Mouse (Mus musculus): Measurements from ENCODE around the gene Krt72. TPM values are rescaled to one million over a fixed set of nuclear protein-coding genes. Genes with fewer than 3 reads are reported as not detected.

Gene Krt72
- not detected in 2 replicates for total RNA-seq (2023)

GRCm38 (mm10) chr15:101786360-101786759 is at the start of gene Krt72:
Gene Krt72 (minus strand): TSS chr15:101786460.

GRCm38 (mm10) chr15:101817875-101818274 is 31.6 kb upstream of the Krt72 start, which contains the start of gene Krt2:
Gene Krt2 (minus strand): TSS chr15:101818169.

GRCm38 (mm10) chr15:101802296-101802835 is 16.1 kb upstream of the Krt72 start, which contains the start of gene Krt73:
Gene Krt73 (minus strand): TSS chr15:101802346.

GRCm38 (mm10) chr15:101742711-101743110 is 43.5 kb downstream of the Krt72 start, which contains the start of gene Krt71:
Gene Krt71 (minus strand): TSS chr15:101743109.

Other genes with a start within 250 kb of the Krt72 start
- 0.28 TPM in 1 of 2 replicates, not detected in the other for gene Krt82, start 235.8 kb downstream of the Krt72 start, total RNA-seq (2023)
- 0.25 and 0.28 TPM in 2 replicates for gene Krt90, start 223.5 kb downstream of the Krt72 start, total RNA-seq (2023)
- gene Krt75, start 212.6 kb downstream of the Krt72 start, total RNA-seq (2023) = 0.98 and 1.1 TPM in 2 replicates
- not detected in 2 replicates for gene Gm5414, start 158.3 kb downstream of the Krt72 start, total RNA-seq (2023)
- not detected in 2 replicates for gene Gm5478, start 139.1 kb downstream of the Krt72 start, total RNA-seq (2023)
- gene Krt6b, start 106.2 kb downstream of the Krt72 start, total RNA-seq (2023) = not detected in 2 replicates
- not detected in 2 replicates for gene Krt6a, start 92.2 kb downstream of the Krt72 start, total RNA-seq (2023)
- gene Krt5, start 73.6 kb downstream of the Krt72 start, total RNA-seq (2023) = not detected in 2 replicates
- not detected in 2 replicates for gene Krt71, start 43.4 kb downstream of the Krt72 start, total RNA-seq (2023)
- gene Krt73, start 15.9 kb upstream of the Krt72 start, total RNA-seq (2023) = not detected in 2 replicates
- not detected in 2 replicates for gene Krt2, start 31.7 kb upstream of the Krt72 start, total RNA-seq (2023)
- gene Krt1, start 64.3 kb upstream of the Krt72 start, total RNA-seq (2023) = not detected in 2 replicates
- not detected in 2 replicates for gene Krt77, start 83.2 kb upstream of the Krt72 start, total RNA-seq (2023)
- gene Krt76, start 106.5 kb upstream of the Krt72 start, total RNA-seq (2023) = not detected in 2 replicates
- not detected in 2 replicates for gene Krt4, start 138.3 kb upstream of the Krt72 start, total RNA-seq (2023)
- gene Krt79, start 153.9 kb upstream of the Krt72 start, total RNA-seq (2023) = not detected in 2 replicates
- gene Krt78, start 167.8 kb upstream of the Krt72 start, total RNA-seq (2023) = not detected in 2 replicates
- gene Krt8, start 218.0 kb upstream of the Krt72 start, total RNA-seq (2023) = not detected in 2 replicates
- 0.27 and 0.54 TPM in 2 replicates for gene Krt18, start 241.7 kb upstream of the Krt72 start, total RNA-seq (2023)